In the genomic region with DNA sequence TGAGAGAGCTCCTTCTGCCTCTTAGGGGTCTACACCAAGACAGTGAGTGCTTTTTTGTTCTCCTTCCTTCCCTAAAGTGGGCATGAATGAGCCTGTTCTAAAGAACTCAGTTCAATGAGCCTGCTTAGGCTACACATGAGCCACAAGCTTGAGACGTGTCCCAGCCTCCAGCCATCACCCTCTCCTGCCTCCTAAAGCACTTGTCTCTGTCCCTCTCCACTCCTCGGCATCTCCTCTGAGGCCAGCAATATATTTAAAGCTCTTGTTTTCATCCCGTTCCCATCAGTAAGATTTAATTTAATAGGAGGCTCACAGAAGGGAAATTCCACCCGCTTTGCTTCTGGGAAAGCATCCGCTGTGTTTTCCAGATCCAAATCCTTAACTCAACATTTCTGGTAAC, we compare ENCODE assay signal across 14 mouse cellular contexts.
DNase-seq lines count a peak whose midpoint lies in the region; ATAC-seq lines count a peak whose summit lies in the region.
"Had no signal": no experiment of that assay in that cellular context is flagged by ENCODE, and none has a peak within 500 bp of the region (broad histone marks: within the 10 kb centered on the region; RNA-seq: fewer than 3 reads in every experiment).

No protein-coding gene starts in this region.

- ATAC-seq in CD4-positive, CD25-positive, alpha-beta regulatory T cell, adult 4 months = no peak
- ATAC-seq in heart, embryonic 12.5 days (ENCODE audit: insufficient number of reproducible peaks, low FRiP score) = no peak

- 75% methylated on average over 5 of the region's 5 CpGs for WGBS in heart, embryonic 12.5 days

- H3K4me2 ChIP-seq in heart, embryonic 12.5 days = no peak overlapping the region
- H3K4me2 ChIP-seq: heart, embryonic 13.5 days had no signal

- no peak overlapping the region for H3K27ac ChIP-seq in heart, embryonic 12.5 days (ENCODE audit: poor library complexity, severe bottlenecking)
- H3K27ac ChIP-seq: embryonic facial prominence, embryonic 10.5 days; heart, embryonic 13.5 days; liver, embryonic 14.5 days; macrophage; midbrain, embryonic 10.5 days had no signal

- H3K27me3 ChIP-seq in heart, embryonic 12.5 days (replicated peaks) = no peaks in the 10 kb centered on the region
- H3K27me3 ChIP-seq: CH12.LX; heart, embryonic 13.5 days had no signal

- no peak overlapping the region for H3K9ac ChIP-seq in heart, embryonic 12.5 days
- H3K9ac ChIP-seq: heart, embryonic 13.5 days; liver, embryonic 14.5 days had no signal

- no peaks in the 10 kb centered on the region for H3K9me3 ChIP-seq in heart, embryonic 12.5 days (replicated peaks)
- H3K9me3 ChIP-seq: embryonic facial prominence, embryonic 10.5 days; heart, embryonic 13.5 days; midbrain, embryonic 10.5 days had no signal

- DNase-seq in CD4-positive, CD25-positive, alpha-beta regulatory T cell, adult 2 months (ENCODE audit: low read depth, low spot score) = peak; percentile 11
- DNase-seq in heart, postnatal 4 days = peak; percentile 5
- DNase-seq in testis, postnatal 10 days (ENCODE audit: low spot score) = peak; percentile 25
- no peak for DNase-seq in testis, postnatal 14 days (ENCODE audit: low spot score)
- peak; percentile 23 for DNase-seq in induced T-regulatory cell, adult 2 months (ENCODE audit: low read depth)
- no peak for DNase-seq in left cerebral cortex, adult 9 months (ENCODE audit: low spot score in 2 of 2)

- no peak overlapping the region for H3K4me3 ChIP-seq in heart, embryonic 12.5 days
- H3K4me3 ChIP-seq: embryonic facial prominence, embryonic 10.5 days; heart, embryonic 13.5 days; midbrain, embryonic 10.5 days had no signal

- H3K36me3 ChIP-seq in heart, embryonic 12.5 days = no peaks in the 10 kb centered on the region
- H3K36me3 ChIP-seq: embryonic facial prominence, embryonic 10.5 days; heart, embryonic 13.5 days; midbrain, embryonic 10.5 days had no signal

- peaks cover 30% of the 10 kb centered on the region for H3K4me1 ChIP-seq in heart, embryonic 12.5 days (replicated peaks)
- H3K4me1 ChIP-seq: embryonic facial prominence, embryonic 10.5 days had no signal

Comparison
In these comparisons a context has a peak if more than half of its experiments do, and no peak if none do; other contexts are left out.
1. DNase-seq: peak in CD4-positive, CD25-positive, alpha-beta regulatory T cell, adult 2 months (single experiment), heart, postnatal 4 days (single experiment), testis, postnatal 10 days (single experiment) and induced T-regulatory cell, adult 2 months (single experiment); none in testis, postnatal 14 days (single experiment) and left cerebral cortex, adult 9 months (0 of 2).